In genomic region chr7:80160293-80160944, GRCm38 (mm10) we compare ENCODE assay signal across 9 mouse cellular contexts. TPM values are rescaled to one million over a fixed set of nuclear protein-coding genes. Genes with fewer than 3 reads are reported as not detected.
DNase-seq lines count a peak whose midpoint lies in the region; ATAC-seq and TF ChIP-seq lines count a peak whose summit lies in the region.
"Had no signal": no experiment of that assay in that cellular context is flagged by ENCODE, and none has a peak within 500 bp of the region (broad histone marks: within the 10 kb centered on the region; RNA-seq: fewer than 3 reads in every experiment).

No protein-coding gene starts in this region.

- 60% methylated on average over 7 of the region's 7 CpGs for WGBS in limb, embryonic 12.5 days
- WGBS in limb, embryonic 10.5 days: 81% methylated on average over 7 of the region's 7 CpGs
- WGBS in limb, embryonic 13.5 days: 50% methylated on average over 7 of the region's 7 CpGs

- H3K9ac ChIP-seq in limb, embryonic 12.5 days (replicated peaks): no peak overlapping the region
- no peak overlapping the region for H3K9ac ChIP-seq in limb, embryonic 13.5 days

- peak overlapping the region; percentile 8; the same call in 1 of the 2 replicates for H3K27ac ChIP-seq in limb, embryonic 12.5 days
- no peak overlapping the region for H3K27ac ChIP-seq in limb, embryonic 10.5 days
- peak overlapping the region; percentile 48; the same call in 1 of the 2 replicates for H3K27ac ChIP-seq in limb, embryonic 13.5 days
- peak overlapping the region; percentile 63; the same call in 1 of the 2 replicates for H3K27ac ChIP-seq in testis, adult 2 months (ENCODE audit: control insufficient read depth, insufficient read depth, low read depth, low read length)

- no peak for TF ChIP-seq POLR2A in testis, adult 2 months (IDR thresholded peaks at IDR 0.05; ENCODE audit: control insufficient read depth, low read depth, low read length)

- H3K27me3 ChIP-seq in limb, embryonic 12.5 days: 0 out of 2 replicates have a peak, but pooled peaks cover 6% of the 10 kb centered on the region
- no peaks in the 10 kb centered on the region for H3K27me3 ChIP-seq in limb, embryonic 10.5 days (ENCODE audit: low read depth, poor library complexity, severe bottlenecking)
- no peaks in the 10 kb centered on the region for H3K27me3 ChIP-seq in limb, embryonic 13.5 days
- H3K27me3 ChIP-seq in testis, adult 2 months (ENCODE audit: control insufficient read depth, insufficient read depth, low read length): no peaks in the 10 kb centered on the region

- DNase-seq in adrenal gland, adult 2 months: peak; percentile 36
- DNase-seq in adrenal gland, adult 18-20 months (ENCODE audit: low spot score in 2 of 2): no peak
- no peak for DNase-seq in limb, embryonic 10.5 days (ENCODE audit: low spot score)
- DNase-seq in cerebellum, adult 11-12 months: no peak

- TF ChIP-seq CTCF in testis, adult 2 months (IDR thresholded peaks at IDR 0.05; ENCODE audit: control insufficient read depth, insufficient read depth, insufficient replicate concordance, low read depth, low read length): no peak

- H3K4me2 ChIP-seq in limb, embryonic 12.5 days: no peak overlapping the region
- no peak overlapping the region for H3K4me2 ChIP-seq in limb, embryonic 13.5 days (replicated peaks)

- H3K4me3 ChIP-seq in limb, embryonic 12.5 days (replicated peaks): no peak overlapping the region
- H3K4me3 ChIP-seq in limb, embryonic 10.5 days: no peak overlapping the region
- no peak overlapping the region for H3K4me3 ChIP-seq in limb, embryonic 13.5 days
- H3K4me3 ChIP-seq in testis, adult 2 months (ENCODE audit: control insufficient read depth, low read depth, low read length): no peak overlapping the region
- H3K4me3 ChIP-seq: erythroblast, embryonic 14.5 days had no signal

- ATAC-seq in limb, embryonic 12.5 days (ENCODE audit: insufficient number of reproducible peaks, insufficient read depth, low FRiP score, low TSS enrichment, low read depth): no peak
- peak; percentile 25 for ATAC-seq in limb, embryonic 13.5 days (ENCODE audit: low FRiP score, low read depth)
- ATAC-seq in CD4-positive, CD25-positive, alpha-beta regulatory T cell, adult 4 months: no peak

- no peaks in the 10 kb centered on the region for H3K9me3 ChIP-seq in limb, embryonic 12.5 days
- H3K9me3 ChIP-seq in limb, embryonic 10.5 days (replicated peaks): no peaks in the 10 kb centered on the region
- no peaks in the 10 kb centered on the region for H3K9me3 ChIP-seq in limb, embryonic 13.5 days

- H3K4me1 ChIP-seq in limb, embryonic 12.5 days (replicated peaks): peaks cover 14% of the 10 kb centered on the region
- H3K4me1 ChIP-seq in limb, embryonic 10.5 days: peaks cover 10% of the 10 kb centered on the region
- peaks cover 12% of the 10 kb centered on the region for H3K4me1 ChIP-seq in limb, embryonic 13.5 days
- H3K4me1 ChIP-seq in testis, adult 2 months (ENCODE audit: control insufficient read depth, insufficient read depth, low read length): peaks cover 12% of the 10 kb centered on the region

- H3K36me3 ChIP-seq in limb, embryonic 12.5 days: no peaks in the 10 kb centered on the region
- H3K36me3 ChIP-seq in limb, embryonic 10.5 days: no peaks in the 10 kb centered on the region
- no peaks in the 10 kb centered on the region for H3K36me3 ChIP-seq in limb, embryonic 13.5 days
- H3K36me3 ChIP-seq in testis, adult 2 months (ENCODE audit: control insufficient read depth, insufficient read depth, low read length): no peaks in the 10 kb centered on the region

RNA-seq across cellular contexts. Expression of gene Sema4b, which starts 26.2 kb away (rescaled TPM):
- total RNA-seq in adrenal gland, adult 2 months (2021): 10 to 100 TPM; 57.7 to 66.4 TPM
- polyA plus RNA-seq in adrenal gland, adult 2 months (2012; rRNA removed): 55.1 and 65.8 TPM in 2 replicates
- total RNA-seq in adrenal gland, adult 18-20 months (2021): 10 to 100 TPM; 62.7 to 75.9 TPM
- polyA plus RNA-seq in limb, embryonic 12.5 days (2016; fragmentation: Nextera tagmentation; extraction: Ambion mirVana): 12.2 and 13.5 TPM in 2 replicates
- 8.1 and 9.9 TPM in 2 replicates for polyA plus RNA-seq in limb, embryonic 10.5 days (2016; fragmentation: Nextera tagmentation; extraction: Ambion mirVana)
- 14.1 and 15.6 TPM in 2 replicates for polyA plus RNA-seq in limb, embryonic 13.5 days (2015; fragmentation: Nextera tagmentation; extraction: Ambion mirVana)
- 5.2 and 5.6 TPM in 2 replicates for polyA plus RNA-seq in testis, adult 2 months (2012; rRNA removed)
- 10 to 100 TPM; 19.2 to 26.0 TPM for polyA plus RNA-seq in CD4-positive, CD25-positive, alpha-beta regulatory T cell, adult 4 months (2017; shearing (Covaris generic))

RNA-seq across cellular contexts. Expression of gene Idh2, which starts 45.2 kb away (rescaled TPM):
- total RNA-seq in adrenal gland, adult 2 months (2021): 100 to 1,000 TPM in 1 of 2 experiments, 10 to 100 TPM in 1; 96.2 to 200 TPM
- 147 and 150 TPM in 2 replicates for polyA plus RNA-seq in adrenal gland, adult 2 months (2012; rRNA removed)
- total RNA-seq in adrenal gland, adult 18-20 months (2021): 100 to 1,000 TPM; 116 to 190 TPM
- 555 and 566 TPM in 2 replicates for polyA plus RNA-seq in limb, embryonic 12.5 days (2016; fragmentation: Nextera tagmentation; extraction: Ambion mirVana)
- 533 and 582 TPM in 2 replicates for polyA plus RNA-seq in limb, embryonic 10.5 days (2016; fragmentation: Nextera tagmentation; extraction: Ambion mirVana)
- 619 and 631 TPM in 2 replicates for polyA plus RNA-seq in limb, embryonic 13.5 days (2015; fragmentation: Nextera tagmentation; extraction: Ambion mirVana)
- 9.6 and 11.2 TPM in 2 replicates for polyA plus RNA-seq in testis, adult 2 months (2012; rRNA removed)
- polyA plus RNA-seq in CD4-positive, CD25-positive, alpha-beta regulatory T cell, adult 4 months (2017; shearing (Covaris generic)): 10 to 100 TPM; 22.4 to 23.9 TPM
